Mouse (Mus musculus) kidney, postnatal 14 days (tissue): ENCODE measurements around the gene Mast4.

Experiments
- DNase-seq: peaks from one replicate; pipeline ENCODE4 v3.0.0; 2022; ENCODE audit warnings: mixed read lengths

Mast4 gene

GRCm38 (mm10) chr13:102851253-102851652 lies 483.0 kb downstream of the Mast4 start:
- DNase-seq = no peak

GRCm38 (mm10) chr13:102850594-102850993 lies 483.7 kb downstream of the Mast4 start:
- DNase-seq = no peak

DNA sequence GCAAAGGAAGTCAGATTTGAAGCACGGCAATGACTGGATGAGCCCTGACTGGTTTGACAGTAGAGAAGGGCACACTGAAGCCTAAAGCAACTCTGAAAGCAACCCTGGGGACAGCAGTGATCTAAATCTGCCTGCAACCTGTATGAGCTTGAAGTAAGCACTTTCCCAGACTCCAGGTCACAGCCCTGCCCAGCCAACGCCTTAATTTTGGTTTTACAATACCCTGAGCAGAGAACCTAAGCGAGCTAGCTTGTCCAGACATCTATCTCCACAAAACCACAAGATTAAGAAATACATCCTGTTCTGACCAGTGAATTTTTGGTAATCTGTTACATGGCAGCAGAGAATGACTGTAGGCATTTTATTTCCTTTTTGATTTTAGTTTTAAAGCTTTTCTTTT lies 485.2 kb downstream of the Mast4 start:
- DNase-seq = no peak

- no peak for DNase-seq
Observed at GRCm38 (mm10) chr13:102846473-102846872, 487.8 kb downstream of the Mast4 start.

DNA sequence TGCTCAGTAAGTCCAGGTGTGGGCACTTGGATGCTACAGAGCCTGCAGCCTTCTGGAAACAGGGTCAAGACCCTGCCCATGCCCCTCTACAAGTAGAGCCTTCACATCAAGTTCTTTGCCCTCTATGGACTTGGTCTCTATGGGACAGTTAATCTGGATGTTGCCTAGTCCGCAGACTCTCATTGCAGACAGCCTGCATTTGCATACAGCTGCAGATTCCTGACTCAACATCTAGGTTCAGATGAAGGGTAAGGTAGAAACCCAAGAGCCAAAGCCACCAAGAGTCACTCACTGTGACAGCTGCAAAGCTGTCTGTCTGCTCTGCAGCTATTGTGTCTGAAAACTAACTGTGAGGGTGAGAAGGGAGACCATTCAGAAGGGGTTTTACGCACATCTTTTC lies 491.6 kb downstream of the Mast4 start:
- DNase-seq = no peak

GRCm38 (mm10) chr13:102842237-102842636 lies 492.1 kb downstream of the Mast4 start:
- peak; percentile 61 for DNase-seq

DNA sequence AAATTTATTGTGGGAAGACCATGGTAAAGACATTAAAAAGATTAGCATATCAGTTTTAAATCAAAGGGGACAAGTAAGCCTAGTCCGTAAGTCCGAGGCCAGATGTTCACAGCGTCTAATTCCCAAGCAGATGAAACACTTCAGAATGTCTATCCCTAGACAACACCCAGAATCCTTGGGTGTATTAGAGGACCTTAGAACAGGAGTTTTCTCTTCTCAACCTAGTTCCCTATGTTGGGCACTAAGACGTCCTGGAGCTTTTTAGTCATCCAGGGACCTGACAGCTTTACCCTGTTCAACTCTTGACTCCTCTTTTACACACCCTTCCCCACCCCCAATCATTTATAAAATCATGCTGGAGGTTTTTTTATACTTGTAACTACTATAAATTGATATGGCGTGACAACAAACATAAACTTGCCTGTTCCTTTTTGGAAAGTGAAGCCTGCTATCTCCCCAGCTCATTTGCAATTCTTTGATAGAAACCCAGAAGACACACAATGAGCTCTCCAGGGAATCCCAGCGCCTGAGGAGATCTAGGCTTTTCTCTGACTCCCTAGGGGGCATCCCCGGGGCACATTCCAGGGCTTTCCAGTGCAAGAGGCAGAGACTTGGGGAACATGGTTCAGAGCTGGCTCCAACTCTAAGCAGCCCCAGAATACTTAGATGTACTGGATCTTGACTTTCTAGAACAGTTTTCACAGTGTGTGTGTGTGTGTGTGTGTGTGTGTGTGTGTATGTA lies 494.4 kb downstream of the Mast4 start:
- peak; percentile 32 for DNase-seq

DNA sequence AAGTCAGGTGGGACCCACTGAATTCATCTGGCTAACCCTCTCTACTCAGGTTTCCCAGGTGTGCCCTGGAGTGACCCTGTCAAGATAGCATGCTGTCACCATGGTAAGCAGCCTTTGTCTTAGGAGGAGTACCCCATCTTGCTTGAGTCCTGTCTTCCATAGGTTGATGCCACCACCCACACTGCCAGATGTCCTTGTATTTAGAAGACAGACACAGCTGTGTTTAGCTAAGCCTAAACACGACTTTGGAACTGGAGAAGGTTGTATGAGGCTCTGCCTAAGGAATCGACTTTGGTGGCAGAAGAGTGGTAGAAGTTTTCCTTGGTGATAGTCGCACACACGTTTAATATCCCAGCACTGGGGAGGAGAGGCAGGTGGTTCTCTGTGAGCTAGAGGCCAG lies 496.9 kb downstream of the Mast4 start:
- no peak for DNase-seq

GRCm38 (mm10) chr13:102835336-102835735 lies 499.0 kb downstream of the Mast4 start:
- DNase-seq = no peak

GRCm38 (mm10) chr13:102818287-102818686 lies 516.0 kb downstream of the Mast4 start:
- no peak for DNase-seq

- DNase-seq = no peak
Observed at GRCm38 (mm10) chr13:102816689-102817088, 517.6 kb downstream of the Mast4 start.

- DNase-seq = no peak
Observed at GRCm38 (mm10) chr13:102815158-102815557, 519.1 kb downstream of the Mast4 start.

DNA sequence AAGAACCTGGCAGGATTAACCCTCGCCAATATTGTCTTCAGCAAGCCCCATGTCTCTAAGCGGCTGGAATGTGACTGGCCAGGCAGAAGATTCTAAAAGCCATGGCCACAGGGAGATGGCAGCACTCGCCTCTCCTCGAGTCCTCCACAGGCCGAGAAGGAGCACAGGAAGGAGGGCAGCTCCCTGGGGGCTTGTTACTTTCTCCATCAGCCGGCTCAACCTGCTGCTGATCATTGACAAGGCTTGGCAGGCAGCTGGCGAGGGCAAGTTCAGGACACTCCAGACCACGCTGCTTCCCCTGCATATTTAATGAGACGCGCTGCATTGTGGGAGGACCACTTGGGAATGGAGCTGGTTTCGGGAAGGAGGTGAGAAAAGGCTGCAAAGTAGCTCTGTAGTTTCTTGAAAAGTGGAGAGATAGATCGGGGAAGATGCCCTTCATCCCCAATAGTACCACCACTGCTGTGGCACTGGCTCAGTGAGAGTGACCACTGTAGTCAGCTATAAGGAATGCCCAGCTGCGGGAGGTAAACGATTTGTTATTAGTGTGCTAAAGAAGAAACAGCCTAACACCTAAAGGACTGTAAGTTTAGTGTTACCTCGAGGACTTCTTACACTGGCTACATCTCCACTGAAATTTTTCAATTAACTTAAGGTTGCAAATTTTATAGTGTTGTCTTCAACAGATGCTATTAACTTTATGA lies 523.0 kb downstream of the Mast4 start:
- DNase-seq = peak; percentile 83

DNA sequence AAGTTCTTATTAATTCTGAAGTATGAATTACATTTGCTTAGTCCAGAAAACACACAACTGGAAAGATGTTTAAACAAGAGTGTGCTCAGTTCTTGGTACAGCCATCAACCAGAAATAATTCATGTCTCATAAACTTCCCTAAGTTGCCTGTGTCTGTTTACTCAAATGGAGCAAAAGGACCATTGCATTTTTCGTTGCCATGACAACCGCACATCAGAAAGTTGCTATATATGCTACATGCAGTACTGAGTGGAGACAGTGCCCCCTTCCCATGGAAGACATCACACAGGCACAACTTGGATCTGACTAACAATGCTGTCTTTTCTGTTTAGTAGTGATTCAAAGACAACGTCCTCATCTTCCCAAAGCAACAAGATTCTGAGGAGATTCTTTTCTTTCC lies 527.6 kb downstream of the Mast4 start:
- DNase-seq = no peak

DNA sequence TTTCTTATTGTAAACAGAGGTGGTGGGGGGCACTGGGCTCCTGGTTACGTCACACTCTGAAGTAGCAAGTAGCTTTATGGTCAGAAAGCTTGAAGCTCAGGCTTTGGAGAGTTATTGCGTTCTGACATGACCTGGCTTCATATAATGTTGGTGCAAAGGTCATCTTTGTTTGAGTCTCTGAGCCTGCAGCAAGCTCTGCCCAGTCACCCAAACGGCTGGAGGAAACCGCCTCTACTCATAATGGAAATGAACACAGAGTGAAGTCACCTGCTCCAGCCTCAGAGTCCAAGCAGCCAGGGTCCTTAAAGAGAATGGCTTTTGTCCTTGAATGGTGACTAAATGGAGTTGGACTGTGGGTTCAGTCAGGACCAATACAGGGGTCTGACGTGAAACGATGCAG lies 529.1 kb downstream of the Mast4 start:
- no peak for DNase-seq

GRCm38 (mm10) chr13:102803206-102803605 lies 531.1 kb downstream of the Mast4 start:
- no peak for DNase-seq

DNA sequence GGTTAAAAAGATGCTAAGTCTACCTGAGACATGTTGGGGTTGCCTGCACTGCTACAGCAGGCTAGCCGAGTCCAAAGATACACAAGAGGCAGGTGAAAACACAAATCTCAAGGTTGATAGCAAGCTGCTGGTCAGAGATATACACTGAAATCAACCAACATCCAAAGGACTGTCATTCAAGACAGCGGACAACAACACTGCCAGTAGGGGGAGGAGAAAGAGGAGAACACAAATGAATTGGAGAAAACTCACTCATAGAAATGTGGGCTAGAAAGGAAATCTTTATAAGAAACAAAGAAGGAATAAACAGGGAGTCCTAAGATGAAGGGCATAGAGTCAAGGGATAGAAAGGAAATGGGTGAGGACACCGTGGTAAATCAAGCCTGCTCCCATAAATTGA lies 542.1 kb downstream of the Mast4 start:
- no peak for DNase-seq

DNA sequence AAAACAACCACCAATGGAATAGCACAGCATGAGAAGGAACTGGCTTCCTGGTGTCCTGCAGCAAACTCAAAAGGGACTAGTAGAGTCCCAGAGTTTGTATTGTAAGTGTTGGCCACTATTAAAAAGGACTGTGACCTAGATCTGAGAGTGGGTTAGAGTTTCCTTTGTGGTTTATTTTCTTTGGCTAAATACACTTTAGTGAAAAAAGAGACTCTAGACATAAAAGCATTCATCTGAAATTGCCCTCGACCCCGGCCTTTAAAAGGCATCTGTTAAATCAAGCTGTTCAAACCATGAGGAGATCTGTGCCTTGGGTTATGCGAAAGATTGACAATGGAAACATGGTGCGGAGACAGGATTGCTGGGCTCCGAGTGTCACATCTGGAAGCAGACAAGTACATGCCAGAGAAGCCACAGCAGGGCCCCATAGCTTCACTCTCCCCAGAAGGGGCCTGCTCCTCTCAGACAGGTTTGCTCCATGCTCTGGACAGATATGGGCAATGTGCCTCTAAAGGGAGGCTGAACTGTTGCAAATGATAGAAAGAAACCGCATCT lies 543.6 kb downstream of the Mast4 start:
- DNase-seq = peak; percentile 41

GRCm38 (mm10) chr13:102786666-102787230 lies 547.5 kb downstream of the Mast4 start:
- peak; percentile 47 for DNase-seq

DNA sequence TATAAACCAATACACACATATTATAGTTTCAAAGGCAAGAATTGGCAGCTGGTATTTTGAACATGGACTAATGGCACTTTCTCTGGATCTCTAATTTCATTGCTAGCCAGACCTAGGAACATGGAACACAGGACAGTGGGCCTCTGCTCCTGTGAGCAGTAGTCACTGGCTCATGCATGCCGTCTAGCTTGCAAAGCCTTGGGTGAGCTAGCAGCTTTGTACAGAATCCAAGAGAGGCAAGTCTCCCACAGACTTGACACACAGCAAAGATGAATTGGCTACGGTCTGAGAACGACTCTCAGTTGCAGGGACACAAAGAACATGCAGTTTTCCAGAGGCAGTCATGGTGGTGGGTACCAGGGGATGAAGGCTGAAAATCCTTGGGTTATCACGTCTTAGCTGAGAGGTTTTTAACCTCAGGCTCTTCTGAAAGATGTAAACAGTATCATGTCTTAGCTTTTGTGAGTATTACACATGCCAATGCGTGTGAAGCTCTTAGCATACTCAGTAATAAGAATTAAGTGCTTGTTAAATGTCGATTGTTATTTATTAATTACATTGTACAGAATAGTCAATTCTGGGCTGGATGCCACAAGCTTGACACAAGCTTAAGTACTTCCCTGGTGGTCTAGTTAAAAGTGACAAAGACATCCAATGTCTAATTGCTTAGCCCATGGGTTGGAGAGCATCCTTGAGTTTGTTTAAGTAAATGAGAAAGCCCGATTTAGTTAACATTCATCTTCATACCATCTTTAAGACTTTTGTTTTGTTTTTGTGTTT lies 550.6 kb downstream of the Mast4 start:
- DNase-seq = no peak

DNA sequence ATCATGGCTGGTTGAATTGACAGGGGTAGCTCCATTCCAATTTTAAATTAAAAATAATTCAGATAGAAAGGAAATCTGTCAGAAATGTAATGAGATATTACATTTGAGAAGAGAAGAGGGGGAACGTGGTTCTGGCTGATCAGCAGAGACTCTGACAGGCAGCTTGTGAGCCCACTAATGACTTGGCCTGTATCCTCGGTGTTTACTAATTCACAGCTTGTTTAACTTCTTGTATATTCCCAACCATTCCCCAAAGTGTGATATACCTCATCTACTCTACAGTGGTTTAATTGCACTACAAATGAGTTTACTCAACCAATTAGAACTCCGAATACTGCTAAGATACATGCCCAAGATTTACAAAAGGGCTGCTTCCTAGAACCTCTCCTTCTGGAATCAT lies 555.0 kb downstream of the Mast4 start:
- no peak for DNase-seq

- no peak for DNase-seq
Observed at GRCm38 (mm10) chr13:102778859-102779258, 555.4 kb downstream of the Mast4 start.

DNA sequence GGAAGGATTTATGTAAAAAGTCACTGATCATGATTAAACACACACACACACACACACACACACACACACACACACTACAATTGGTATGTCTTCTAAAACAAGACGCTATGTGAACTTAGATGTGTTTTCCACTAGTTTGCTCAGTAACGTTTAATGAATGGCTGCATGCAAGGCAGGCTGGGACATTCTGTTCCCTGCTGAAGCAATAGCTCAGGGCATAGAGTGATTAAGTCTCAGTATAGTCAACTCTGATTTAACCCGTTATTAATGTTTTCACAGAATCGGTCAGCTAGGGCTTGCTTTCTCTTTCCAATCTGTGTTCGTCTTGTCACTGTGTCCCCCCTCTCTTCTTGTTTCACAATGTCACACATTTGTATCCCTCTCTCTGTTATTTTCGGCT lies 558.8 kb downstream of the Mast4 start:
- peak; percentile 17 for DNase-seq
